Mouse (Mus musculus) lung, postnatal 0 days (tissue): ENCODE data around the gene Patj.

Source experiments
- CTCF ChIP-seq: IDR thresholded peaks from 2 replicates; pipeline ENCODE4 v1.5.1; 2016; ENCODE audit warnings: antibody characterized with exemption, mild to moderate bottlenecking
- EP300 ChIP-seq: IDR thresholded peaks from 2 replicates; pipeline ENCODE4 v1.6.1; 2016; ENCODE audit warnings: antibody characterized with exemption, mild to moderate bottlenecking, control low read depth

DNA sequence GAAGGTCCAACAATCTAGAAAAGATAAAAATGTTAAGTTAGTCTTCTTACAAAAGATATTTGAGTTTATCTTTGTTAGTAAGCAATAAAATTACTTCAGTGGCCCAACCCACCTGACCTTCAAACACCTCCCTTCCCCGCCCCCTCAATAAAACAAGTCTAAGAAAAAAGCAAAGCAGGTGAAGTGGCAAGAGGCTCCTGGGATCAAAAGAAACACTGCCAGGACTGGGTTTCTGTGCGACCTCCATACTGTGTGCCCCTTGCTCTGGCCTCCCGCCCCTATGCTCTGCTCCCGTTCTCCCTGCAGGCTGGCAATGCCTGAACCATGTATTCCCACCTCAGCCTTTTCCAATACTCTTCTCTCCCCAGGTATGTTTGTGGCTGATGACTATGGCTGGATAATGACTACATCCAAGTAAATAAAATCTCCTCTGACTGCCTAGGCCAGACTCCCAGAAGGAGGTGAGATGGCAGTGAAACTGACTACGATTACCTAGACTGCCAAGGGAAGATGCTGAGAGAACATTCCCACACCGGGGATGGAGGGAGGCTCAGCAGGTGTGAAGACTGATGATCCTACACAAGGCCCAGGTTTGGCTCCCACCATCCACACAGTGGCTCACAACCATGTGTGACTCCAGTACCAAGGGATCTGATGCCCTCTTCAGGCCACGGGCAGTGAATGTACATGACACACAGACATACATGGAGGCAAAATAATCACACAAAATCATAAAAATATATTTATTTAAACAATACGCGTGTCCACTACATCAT, 37.4 kb upstream of the Patj start:
- TF ChIP-seq CTCF = no peak
- no peak for TF ChIP-seq EP300
